Mouse (Mus musculus) pancreas, adult 10 weeks (tissue): ENCODE data around the gene 7420426K07Rik. TPM values are rescaled to one million over a fixed set of nuclear protein-coding genes. Genes with fewer than 3 reads are reported as not detected.

Source experiments
- polyA plus RNA-seq: library from polyadenylated mRNA; stranded (reverse); fragments of 350-450 nt; fragmentation: Illumina TruSeq; extraction: RNeasy Lipid Tissue Mini Kit (QIAGEN cat#74804); gene quantifications from one replicate; pipeline ENCODE4 v1.2.3, GENCODE M21; 2015; ENCODE audit warnings: low read depth, low replicate concordance; ENCODE audit not compliant: insufficient read depth

Gene 7420426K07Rik
- not detected for polyA plus RNA-seq

GRCm38 (mm10) chr9:98902819-98903218 is at the start of gene 7420426K07Rik:
Gene 7420426K07Rik, plus strand, starts transcription at chr9:98903119.

GRCm38 (mm10) chr9:98856210-98856609 is 46.7 kb upstream of the 7420426K07Rik start, which contains the start of gene Prr23a2:
Gene Prr23a2, plus strand, starts transcription at chr9:98856494.

GRCm38 (mm10) chr9:98864571-98864970 is 38.3 kb upstream of the 7420426K07Rik start, which contains the start of gene Prr23a3:
Gene Prr23a3, plus strand, starts transcription at chr9:98864767.

Other genes starting within 250 kb of the 7420426K07Rik start
- not detected for gene Prr23a1, start 60.6 kb upstream of the 7420426K07Rik start, polyA plus RNA-seq
- gene Prr23a2, start 46.6 kb upstream of the 7420426K07Rik start, polyA plus RNA-seq, result not detected
- gene Prr23a3, start 38.4 kb upstream of the 7420426K07Rik start, polyA plus RNA-seq, result not detected
- gene Foxl2, start 52.2 kb downstream of the 7420426K07Rik start, polyA plus RNA-seq, result not detected
- gene Faim, start 83.3 kb downstream of the 7420426K07Rik start, polyA plus RNA-seq, result 4.8 TPM
- gene Gm1123, start 132.6 kb downstream of the 7420426K07Rik start, polyA plus RNA-seq, result not detected
- 2.2 TPM for gene Pik3cb, start 237.5 kb downstream of the 7420426K07Rik start, polyA plus RNA-seq